ENCODE assay signal across 8 mouse cellular contexts in genomic region chr5:104460856-104461255, GRCm38 (mm10). TPM values are rescaled to one million over a fixed set of nuclear protein-coding genes. Genes with fewer than 3 reads are reported as not detected.
A peak's percentile ranks its signal among the peaks of the same experiment; 100 is the strongest.
DNase-seq lines count a peak whose midpoint lies in the region; ATAC-seq and TF ChIP-seq lines count a peak whose summit lies in the region.

No protein-coding gene starts in this region.

- 70% methylated on average over 7 of the region's 7 CpGs for WGBS in forebrain, embryonic 10.5 days
- WGBS in hindbrain, postnatal 0 days = 40% methylated on average over 6 of the region's 7 CpGs

- DNase-seq in cerebellum, adult 18-20 months = peak; percentile 17 to 24
- DNase-seq in cerebellum, postnatal 4 days (ENCODE audit: low spot score in 2 of 2) = no peak
- no peak for DNase-seq in forebrain, embryonic 10.5 days (ENCODE audit: extremely low spot score, low spot score)
- DNase-seq in hindbrain, postnatal 0 days (ENCODE audit: low spot score) = peak; percentile 19
- DNase-seq in lung, postnatal 36 days = peak; percentile 10
- no peak for DNase-seq in spleen, adult 12 weeks (ENCODE audit: low spot score)
- no peak for DNase-seq in ovary, postnatal 14 days (ENCODE audit: low spot score)
- DNase-seq in left cerebral cortex, postnatal 4 days = no peak

- no peaks in the 10 kb centered on the region for H3K27me3 ChIP-seq in forebrain, embryonic 10.5 days (ENCODE audit: poor library complexity, severe bottlenecking)
- H3K27me3 ChIP-seq in hindbrain, postnatal 0 days (ENCODE audit: insufficient read depth, low read length) = no peaks in the 10 kb centered on the region

- TF ChIP-seq CTCF in hindbrain, postnatal 0 days (IDR thresholded peaks at IDR 0.05; ENCODE audit: low read depth) = no peak

- H3K4me3 ChIP-seq in forebrain, embryonic 10.5 days = peak overlapping the region; percentile 73
- peak overlapping the region; percentile 81 for H3K4me3 ChIP-seq in hindbrain, postnatal 0 days (ENCODE audit: low read length)

- H3K9me3 ChIP-seq in forebrain, embryonic 10.5 days = peaks cover 11% of the 10 kb centered on the region
- no peaks in the 10 kb centered on the region for H3K9me3 ChIP-seq in hindbrain, postnatal 0 days (ENCODE audit: low read length)

- peak overlapping the region; percentile 84 for H3K4me2 ChIP-seq in hindbrain, postnatal 0 days (ENCODE audit: low read depth, low read length)

- ATAC-seq in hindbrain, postnatal 0 days = no peak

- intact Hi-C loops in left cerebral cortex, postnatal 4 days (cut with DNase I) = no loop called here

- H3K36me3 ChIP-seq in forebrain, embryonic 10.5 days (replicated peaks) = peaks cover 44% of the 10 kb centered on the region
- H3K36me3 ChIP-seq in hindbrain, postnatal 0 days (ENCODE audit: insufficient read depth, low read length) = peaks cover 9% of the 10 kb centered on the region; the same call in 1 of the 2 replicates

- H3K9ac ChIP-seq in hindbrain, postnatal 0 days (replicated peaks; ENCODE audit: low read length) = no peak overlapping the region

- H3K4me1 ChIP-seq in forebrain, embryonic 10.5 days = peaks cover 29% of the 10 kb centered on the region
- H3K4me1 ChIP-seq in hindbrain, postnatal 0 days (ENCODE audit: insufficient read depth, low read length) = peaks cover 8% of the 10 kb centered on the region

- no peak overlapping the region for H3K27ac ChIP-seq in forebrain, embryonic 10.5 days
- no peak overlapping the region for H3K27ac ChIP-seq in hindbrain, postnatal 0 days

RNA-seq across cellular contexts. Expression of gene Pkd2, which starts 1.6 kb away (rescaled TPM):
- 7.4 and 7.7 TPM in 2 replicates for polyA plus RNA-seq in forebrain, embryonic 10.5 days (2016; fragmentation: Nextera tagmentation; extraction: Ambion mirVana)
- 20.8 and 23.7 TPM in 2 replicates for total RNA-seq in hindbrain, postnatal 0 days (2014; rRNA removed)
- polyA plus RNA-seq in hindbrain, postnatal 0 days (2015; fragmentation: Nextera tagmentation; extraction: Ambion mirVana) = 5.3 and 6.0 TPM in 2 replicates
- 10 to 100 TPM; 28.1 to 29.4 TPM for total RNA-seq in left cerebral cortex, postnatal 4 days (2021)

RNA-seq across cellular contexts. Expression of gene Spp1, which starts 25.9 kb away (rescaled TPM):
- polyA plus RNA-seq in forebrain, embryonic 10.5 days (2016; fragmentation: Nextera tagmentation; extraction: Ambion mirVana) = 1.6 and 1.7 TPM in 2 replicates
- 13.2 and 18.7 TPM in 2 replicates for total RNA-seq in hindbrain, postnatal 0 days (2014; rRNA removed)
- 30.0 and 35.6 TPM in 2 replicates for polyA plus RNA-seq in hindbrain, postnatal 0 days (2015; fragmentation: Nextera tagmentation; extraction: Ambion mirVana)
- total RNA-seq in left cerebral cortex, postnatal 4 days (2021) = 10 to 100 TPM in 1 of 2 experiments, 1 to 10 TPM in 1; 6.7 to 11.5 TPM

RNA-seq across cellular contexts. Expression of gene BC005561, which starts 47.3 kb away (rescaled TPM):
- polyA plus RNA-seq in forebrain, embryonic 10.5 days (2016; fragmentation: Nextera tagmentation; extraction: Ambion mirVana) = 11.1 and 12.7 TPM in 2 replicates
- total RNA-seq in hindbrain, postnatal 0 days (2014; rRNA removed) = 2.9 and 4.3 TPM in 2 replicates
- 8.9 and 9.4 TPM in 2 replicates for polyA plus RNA-seq in hindbrain, postnatal 0 days (2015; fragmentation: Nextera tagmentation; extraction: Ambion mirVana)
- 10 to 100 TPM; 14.8 to 15.1 TPM for total RNA-seq in left cerebral cortex, postnatal 4 days (2021)

Comparison
In these comparisons a context has a peak if more than half of its experiments do, and no peak if none do; other contexts are left out.
1. DNase-seq: peak in cerebellum, adult 18-20 months (2 of 2), hindbrain, postnatal 0 days (single experiment) and lung, postnatal 36 days (single experiment); none in cerebellum, postnatal 4 days (0 of 2), forebrain, embryonic 10.5 days (single experiment), spleen, adult 12 weeks (single experiment), ovary, postnatal 14 days (single experiment) and left cerebral cortex, postnatal 4 days (single experiment).